Mouse (Mus musculus) myocyte (in vitro differentiated cells): Measurements from ENCODE around the gene Axin2.

ENCODE experiments used
- POLR2A ChIP-seq: IDR thresholded peaks from one replicate; pipeline ENCODE4 v1.6.1; 2011; ENCODE audit warnings: low read depth, mild to moderate bottlenecking, control low read depth, moderate library complexity; ENCODE audit not compliant: insufficient read length
- POLR2AphosphoS2 ChIP-seq: IDR thresholded peaks from one replicate; pipeline ENCODE4 v1.6.1; 2011; ENCODE audit warnings: low read depth, control low read depth; ENCODE audit not compliant: insufficient read length
- REST ChIP-seq: IDR thresholded peaks from one replicate; pipeline ENCODE4 v1.6.1; 2011; ENCODE audit warnings: mild to moderate bottlenecking, control low read depth, moderate library complexity; ENCODE audit not compliant: insufficient read depth, insufficient read length
- TCF12 ChIP-seq: IDR thresholded peaks from one replicate; pipeline ENCODE4 v1.6.1; 2011; ENCODE audit warnings: mild to moderate bottlenecking, control low read depth; ENCODE audit not compliant: poor library complexity, insufficient read depth, severe bottlenecking

GRCm38 (mm10) chr11:108935128-108935868, 15.1 kb downstream of the Axin2 start:
- TF ChIP-seq REST (no peak), POLR2AphosphoS2 (no peak), TCF12 (no peak), POLR2A (no peak)
